Mouse (Mus musculus) limb, embryonic 11.5 days (tissue): ENCODE measurements around the gene Ppp1r9a. TPM values are rescaled to one million over a fixed set of nuclear protein-coding genes. Genes with fewer than 3 reads are reported as not detected.

Experiments used
- ATAC-seq: fragments of 200-750 bp; cut with Nextera tagmentation; 2 replicates; pipeline ENCODE4 v1.8.0; 2017; ENCODE audit warnings: low read depth; ENCODE audit not compliant: insufficient number of reproducible peaks, low FRiP score, low TSS enrichment
- DNase-seq: peaks from one replicate; pipeline ENCODE4 v3.0.0-alpha.2; 2015; ENCODE audit warnings: low spot score
- H3K27ac ChIP-seq: fragments of 300-500 bp; sonication (generic); replicated peaks from 2 replicates; pipeline ENCODE4 v1.5.1; 2014; ENCODE audit warnings: low read depth, mild to moderate bottlenecking, low read length
- H3K27me3 ChIP-seq: fragments of 300-500 bp; sonication (generic); 2 replicates; pipeline ENCODE4 v1.6.1; 2014; ENCODE audit warnings: mild to moderate bottlenecking, low read length, mixed read lengths; ENCODE audit not compliant: control insufficient read depth, insufficient read depth
- H3K36me3 ChIP-seq: fragments of 300-500 bp; sonication (generic); 2 replicates; pipeline ENCODE4 v1.6.1; 2014; ENCODE audit warnings: mild to moderate bottlenecking, low read length, moderate library complexity, mixed read lengths; ENCODE audit not compliant: control insufficient read depth, insufficient read depth
- H3K4me1 ChIP-seq: fragments of 300-500 bp; sonication (generic); 2 replicates; pipeline ENCODE4 v1.6.1; 2014; ENCODE audit warnings: low read length, mixed read lengths; ENCODE audit not compliant: control insufficient read depth, insufficient read depth
- H3K4me2 ChIP-seq: fragments of 300-500 bp; sonication (generic); 2 replicates; pipeline ENCODE4 v1.6.1; 2014; ENCODE audit warnings: low read depth, mild to moderate bottlenecking, moderate library complexity; ENCODE audit not compliant: severe bottlenecking
- H3K4me3 ChIP-seq: fragments of 300-500 bp; sonication (generic); 2 replicates; pipeline ENCODE4 v1.5.1; 2014; ENCODE audit warnings: low read depth, low read length
- H3K9ac ChIP-seq: fragments of 300-500 bp; sonication (generic); 2 replicates; pipeline ENCODE4 v1.6.1; 2014; ENCODE audit warnings: mild to moderate bottlenecking, low read length
- H3K9me3 ChIP-seq: fragments of 300-500 bp; sonication (generic); 2 replicates; pipeline ENCODE4 v1.6.1; 2016; ENCODE audit warnings: low read length; ENCODE audit not compliant: control insufficient read depth
- WGBS: fragments of 180-500 bp; shearing (Covaris S2); extraction: QIAGEN DNeasy Blood & Tissue Kit; methylation state at CpG from one replicate; pipeline ENCODE4 v1.1.7; 2014; 5-methylcytosine and 5-hydroxymethylcytosine counted together
- polyA plus RNA-seq: library from polyadenylated mRNA; unstranded; fragments of >200 nt; fragmentation: Nextera tagmentation; extraction: Ambion mirVana; gene quantifications from 2 replicates; pipeline ENCODE4 v1.2.1, GENCODE M21; 2014

Gene Ppp1r9a
- polyA plus RNA-seq, 1 experiment from 2014 or later: 27.9 TPM

DNA sequence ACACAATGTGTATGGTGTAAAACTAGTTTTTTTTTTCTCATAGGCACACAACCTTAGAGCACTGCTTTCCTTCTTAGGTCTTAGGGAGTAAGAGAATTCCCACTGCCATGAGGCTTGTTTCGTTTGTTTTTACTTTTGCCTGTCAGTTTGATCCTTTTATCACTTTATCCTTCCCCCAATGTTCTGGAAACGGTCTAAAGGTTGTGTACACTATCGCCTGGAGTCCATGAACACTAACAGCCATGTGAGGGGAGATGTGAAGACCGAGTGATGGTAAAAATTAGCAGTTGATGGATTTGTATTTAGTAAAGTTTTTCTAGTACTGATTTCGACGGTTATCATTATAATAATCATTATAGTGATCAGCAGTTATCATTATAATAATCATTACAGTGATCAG, 232.3 kb downstream of the Ppp1r9a start:
- no peaks in the 10 kb centered on the region for H3K9me3 ChIP-seq
- H3K36me3 ChIP-seq: no peaks in the 10 kb centered on the region
- DNase-seq (no peak), ATAC-seq (no peak)
- H3K27ac ChIP-seq: no peak overlapping the region
- H3K4me3 ChIP-seq: no peak overlapping the region
- peaks cover 8% of the 10 kb centered on the region; the same call in 1 of the 2 replicates for H3K4me1 ChIP-seq
- WGBS: 76% methylated on average over 6 of the region's 6 CpGs
- H3K9ac ChIP-seq: no peak overlapping the region
- no peaks in the 10 kb centered on the region for H3K27me3 ChIP-seq
- no peak overlapping the region for H3K4me2 ChIP-seq

DNA sequence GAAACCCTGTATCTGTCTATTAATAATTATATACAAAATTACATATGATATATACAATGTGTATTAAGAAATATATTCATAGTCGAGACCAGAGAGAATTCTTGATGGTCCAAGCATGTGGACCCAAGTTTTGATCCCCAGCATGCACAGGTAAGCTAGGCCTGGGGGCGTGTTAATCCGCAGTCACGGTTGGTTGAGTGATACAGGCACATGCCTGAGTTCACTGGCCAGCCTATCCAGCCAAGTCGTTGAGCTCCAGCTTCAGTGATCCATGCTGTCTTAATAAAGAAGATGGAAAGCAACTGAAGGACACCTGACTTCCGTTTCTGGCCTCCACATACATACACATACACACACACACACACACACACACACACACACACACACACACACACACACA, 233.3 kb downstream of the Ppp1r9a start:
- 85% methylated on average over 6 of the region's 6 CpGs for WGBS
- H3K9ac ChIP-seq: no peak overlapping the region
- H3K36me3 ChIP-seq: no peaks in the 10 kb centered on the region
- H3K4me3 ChIP-seq: no peak overlapping the region
- no peak overlapping the region for H3K4me2 ChIP-seq
- DNase-seq (no peak), ATAC-seq (no peak)
- no peaks in the 10 kb centered on the region for H3K9me3 ChIP-seq
- H3K4me1 ChIP-seq: peaks cover 8% of the 10 kb centered on the region; the same call in 1 of the 2 replicates
- H3K27ac ChIP-seq: no peak overlapping the region
- H3K27me3 ChIP-seq: no peaks in the 10 kb centered on the region

DNA sequence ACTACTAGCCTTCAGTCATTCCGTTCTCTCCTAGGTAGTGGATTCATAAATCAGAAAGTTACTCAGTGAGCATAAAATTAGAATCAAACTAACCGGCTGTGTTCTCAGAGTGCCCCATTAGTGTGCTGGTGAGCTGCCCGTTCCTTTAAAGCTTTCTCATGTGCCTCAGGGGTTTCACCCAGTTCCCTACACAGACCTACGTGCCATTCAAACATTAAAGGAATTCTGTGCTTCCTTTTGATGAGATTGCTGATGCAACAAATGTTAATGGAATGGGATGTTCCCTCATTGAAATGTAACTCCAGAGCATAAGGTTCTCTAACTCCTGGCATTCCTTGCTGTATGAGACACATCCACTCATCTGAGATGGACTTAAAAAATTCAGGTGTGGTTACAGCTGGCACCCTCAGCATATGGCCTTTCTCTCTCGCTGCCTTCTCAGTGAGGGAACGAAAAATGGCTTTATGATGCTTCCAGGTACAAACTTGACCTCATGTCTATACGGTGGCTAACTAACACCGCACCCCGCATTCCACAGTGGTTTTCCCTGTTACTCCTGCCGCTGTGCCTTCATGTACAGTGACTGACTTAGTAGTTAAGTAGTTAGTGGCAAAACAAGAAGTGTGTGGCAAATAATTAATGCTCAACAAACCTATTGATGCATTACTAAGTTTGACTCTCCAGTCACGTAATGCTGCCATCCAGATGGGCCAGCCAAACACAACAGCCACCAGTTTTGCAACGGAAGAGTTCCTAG, 236.3 kb downstream of the Ppp1r9a start:
- 79% methylated on average over 12 of the region's 12 CpGs for WGBS
- no peak for ATAC-seq

DNA sequence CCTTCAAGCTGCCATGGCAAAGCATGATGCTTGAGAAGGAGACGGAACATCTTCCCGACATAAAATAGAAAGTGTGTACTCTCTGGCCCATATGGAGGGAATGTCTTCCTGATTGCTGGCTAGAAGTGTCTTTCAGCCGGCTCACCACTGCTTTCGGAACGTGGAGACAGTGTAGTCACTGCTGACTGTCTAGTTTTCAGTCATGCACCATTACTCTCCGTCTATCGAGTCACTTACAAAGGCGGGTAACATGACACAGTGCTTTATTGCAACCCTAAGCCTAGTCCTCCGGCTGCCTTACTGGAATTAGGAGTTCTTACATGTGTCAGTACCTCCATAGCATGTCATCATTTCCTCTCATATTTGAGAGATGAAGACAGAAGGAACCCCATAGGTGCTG, 236.9 kb downstream of the Ppp1r9a start:
- Histone ChIP-seq H3K4me3 (no peak overlapping the region), H3K4me1 (no peaks in the 10 kb centered on the region), H3K27me3 (no peaks in the 10 kb centered on the region), H3K9ac (no peak overlapping the region), H3K9me3 (no peaks in the 10 kb centered on the region), H3K4me2 (no peak overlapping the region), H3K36me3 (no peaks in the 10 kb centered on the region), H3K27ac (no peak overlapping the region)
- no peak for DNase-seq
- WGBS: 83% methylated on average over 9 of the region's 9 CpGs
- no peak for ATAC-seq

More for the DNA sequence above, 236.3 kb downstream of the Ppp1r9a start:
- H3K4me2 ChIP-seq: no peak overlapping the region
- no peaks in the 10 kb centered on the region for H3K9me3 ChIP-seq
- H3K27me3 ChIP-seq: no peaks in the 10 kb centered on the region
- no peaks in the 10 kb centered on the region for H3K36me3 ChIP-seq
- peaks cover under 1% of the 10 kb centered on the region; the same call in 1 of the 2 replicates for H3K4me1 ChIP-seq
- no peak overlapping the region for H3K4me3 ChIP-seq
- no peak for DNase-seq
- H3K27ac ChIP-seq: no peak overlapping the region
- H3K9ac ChIP-seq: no peak overlapping the region

DNA sequence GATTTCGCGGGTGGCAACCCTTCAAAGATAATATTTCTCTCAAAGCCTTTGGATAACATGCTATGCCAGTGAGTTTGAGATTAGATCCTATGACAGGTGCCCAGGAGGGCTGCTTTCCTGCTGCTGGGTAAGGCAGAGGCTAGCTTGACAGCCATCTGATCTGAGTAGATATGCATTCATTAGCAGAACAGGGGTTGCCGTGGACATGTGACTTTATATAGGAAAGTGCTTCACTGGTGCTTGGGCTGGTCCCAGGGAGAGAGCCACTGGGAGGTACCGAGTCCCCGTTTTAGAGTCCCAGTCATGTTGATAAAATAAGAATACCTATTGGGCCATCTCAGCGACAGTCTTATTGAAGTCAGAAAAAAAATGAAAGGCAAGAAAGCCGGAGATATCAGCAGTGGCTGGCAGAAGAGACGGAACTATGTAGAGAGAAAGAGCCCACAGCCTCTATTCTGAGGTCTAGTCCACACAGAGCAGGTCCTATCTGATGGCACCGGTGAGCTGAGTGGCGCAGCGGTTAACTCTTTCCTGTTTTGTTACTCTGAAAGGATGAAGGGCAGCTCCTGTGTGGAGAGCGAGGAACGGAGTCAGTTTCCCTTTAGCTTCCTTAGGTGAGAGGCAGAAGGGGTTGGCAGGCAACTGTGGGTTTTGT, 244.9 kb downstream of the Ppp1r9a start:
- Histone ChIP-seq H3K4me2 (no peak overlapping the region), H3K9ac (no peak overlapping the region), H3K4me3 (no peak overlapping the region), H3K36me3 (no peaks in the 10 kb centered on the region), H3K27ac (no peak overlapping the region), H3K4me1 (no peaks in the 10 kb centered on the region), H3K9me3 (no peaks in the 10 kb centered on the region), H3K27me3 (no peaks in the 10 kb centered on the region)
- no peak for ATAC-seq
- no peak for DNase-seq
- 66% methylated on average over 13 of the region's 13 CpGs for WGBS

DNA sequence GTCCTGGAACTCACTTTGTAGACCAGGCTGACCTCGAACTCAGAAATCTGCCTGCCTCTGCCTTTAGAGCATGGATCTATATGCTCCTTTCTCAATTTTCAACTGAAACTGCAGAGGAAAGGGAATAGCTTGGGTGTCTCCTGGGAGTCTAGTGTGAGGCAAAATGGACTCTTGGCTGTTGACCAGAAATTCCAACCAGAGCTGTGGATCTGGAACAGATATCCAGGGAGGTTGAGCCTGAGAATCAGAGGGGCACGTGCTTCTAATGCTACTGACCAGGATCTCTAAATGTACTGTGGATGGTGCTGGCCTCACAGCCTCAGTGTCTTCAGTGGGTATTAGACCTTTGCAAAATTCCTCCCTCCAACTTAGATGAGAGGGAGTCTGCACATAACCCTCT, 247.2 kb downstream of the Ppp1r9a start:
- no peak for DNase-seq
- ATAC-seq: no peak
- no peaks in the 10 kb centered on the region for H3K4me1 ChIP-seq

DNA sequence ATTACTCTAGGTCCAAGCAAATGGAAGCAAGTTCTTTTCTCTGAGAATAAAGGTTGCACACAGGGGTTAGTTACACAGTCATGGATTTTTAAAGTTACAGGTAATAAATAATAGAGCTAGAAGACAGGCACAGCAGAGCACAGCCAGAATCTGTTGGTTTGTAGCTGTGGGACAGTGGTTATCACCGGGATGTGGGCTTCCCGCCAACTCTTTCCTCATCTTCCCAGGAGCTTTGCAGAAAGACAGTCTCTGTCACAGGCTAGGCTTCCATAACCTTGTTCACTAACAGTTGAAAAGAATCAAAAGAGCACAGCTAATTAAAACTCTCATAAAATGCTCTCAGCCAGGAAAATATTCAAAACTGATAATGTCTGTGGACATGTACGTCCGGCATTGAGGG, 248.5 kb downstream of the Ppp1r9a start:
- DNase-seq: no peak
- no peaks in the 10 kb centered on the region; the same call in 1 of the 2 replicates for H3K36me3 ChIP-seq
- H3K27ac ChIP-seq: no peak overlapping the region
- H3K27me3 ChIP-seq: no peaks in the 10 kb centered on the region
- H3K4me2 ChIP-seq: no peak overlapping the region
- H3K9me3 ChIP-seq: no peaks in the 10 kb centered on the region
- 85% methylated on average over 4 of the region's 4 CpGs for WGBS
- H3K4me3 ChIP-seq: no peak overlapping the region
- ATAC-seq: no peak
- H3K9ac ChIP-seq: no peak overlapping the region
- no peaks in the 10 kb centered on the region for H3K4me1 ChIP-seq

More for the DNA sequence above, 247.2 kb downstream of the Ppp1r9a start:
- no peak overlapping the region for H3K27ac ChIP-seq
- no peaks in the 10 kb centered on the region; the same call in 1 of the 2 replicates for H3K36me3 ChIP-seq
- WGBS: 91% methylated on average over 2 of the region's 2 CpGs
- H3K4me3 ChIP-seq: no peak overlapping the region
- no peak overlapping the region for H3K9ac ChIP-seq
- H3K27me3 ChIP-seq: no peaks in the 10 kb centered on the region
- no peak overlapping the region for H3K4me2 ChIP-seq
- H3K9me3 ChIP-seq: no peaks in the 10 kb centered on the region

DNA sequence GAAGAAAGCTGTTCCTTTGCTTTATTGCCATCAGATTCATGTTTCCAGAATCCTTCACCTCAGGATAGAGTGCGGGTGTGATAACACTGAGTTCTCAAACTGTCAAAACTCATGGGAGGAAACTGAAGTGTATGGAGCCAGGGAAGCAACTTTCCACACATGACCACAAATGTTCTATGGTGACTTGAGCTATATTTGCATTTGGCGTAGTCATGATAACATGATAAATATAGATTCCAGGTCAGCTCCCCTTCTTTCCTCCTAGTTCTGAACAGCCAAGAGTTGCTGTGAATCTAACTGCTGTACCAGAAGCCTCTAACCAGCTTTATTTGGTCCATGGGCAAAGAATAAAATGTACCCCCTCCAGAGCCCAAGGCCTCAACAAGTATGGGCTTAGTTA, 249.5 kb downstream of the Ppp1r9a start:
- no peak overlapping the region for H3K9ac ChIP-seq
- no peak overlapping the region for H3K4me3 ChIP-seq
- no peaks in the 10 kb centered on the region; the same call in 1 of the 2 replicates for H3K36me3 ChIP-seq
- no peaks in the 10 kb centered on the region for H3K9me3 ChIP-seq
- no peaks in the 10 kb centered on the region for H3K4me1 ChIP-seq
- DNase-seq (no peak), ATAC-seq (no peak)
- no peak overlapping the region for H3K4me2 ChIP-seq
- no peaks in the 10 kb centered on the region for H3K27me3 ChIP-seq
- 76% methylated on average over 2 of the region's 2 CpGs for WGBS
- no peak overlapping the region for H3K27ac ChIP-seq
